Mouse (Mus musculus) forebrain, embryonic 16.5 days (tissue): ENCODE data around the gene Ppp3ca. TPM values are rescaled to one million over a fixed set of nuclear protein-coding genes. Genes with fewer than 3 reads are reported as not detected.

Experiments
- ATAC-seq: fragments of 200-750 bp; cut with Nextera tagmentation; 2 replicates; pipeline ENCODE4 v1.8.0; 2017; ENCODE audit warnings: mild to moderate bottlenecking, moderate library complexity
- H3K27ac ChIP-seq: fragments of 300-500 bp; sonication (generic); 2 replicates; pipeline ENCODE4 v1.5.1; 2014; ENCODE audit warnings: low read length, control low read depth
- H3K27me3 ChIP-seq: fragments of 300-500 bp; sonication (generic); replicated peaks from 2 replicates; pipeline ENCODE4 v1.6.1; 2014; ENCODE audit warnings: low read length; ENCODE audit not compliant: control insufficient read depth, insufficient read depth
- H3K36me3 ChIP-seq: fragments of 300-500 bp; sonication (generic); 2 replicates; pipeline ENCODE4 v1.6.1; 2014; ENCODE audit not compliant: control insufficient read depth, insufficient read depth
- H3K4me1 ChIP-seq: fragments of 300-500 bp; sonication (generic); replicated peaks from 2 replicates; pipeline ENCODE4 v1.6.1; 2014; ENCODE audit warnings: low read length; ENCODE audit not compliant: control insufficient read depth, insufficient read depth
- H3K4me2 ChIP-seq: fragments of 300-500 bp; sonication (generic); 2 replicates; pipeline ENCODE4 v1.6.1; 2014; ENCODE audit warnings: mild to moderate bottlenecking, low read length, control low read depth
- H3K4me3 ChIP-seq: fragments of 300-500 bp; sonication (generic); replicated peaks from 2 replicates; pipeline ENCODE4 v1.5.1; 2014; ENCODE audit warnings: mild to moderate bottlenecking, low read length, control low read depth
- H3K9ac ChIP-seq: fragments of 300-500 bp; sonication (generic); replicated peaks from 2 replicates; pipeline ENCODE4 v1.6.1; 2014; ENCODE audit warnings: low read depth, low read length, control low read depth
- H3K9me3 ChIP-seq: fragments of 300-500 bp; sonication (generic); 2 replicates; pipeline ENCODE4 v1.6.1; 2016; ENCODE audit warnings: low read length; ENCODE audit not compliant: control insufficient read depth
- WGBS: fragments of 180-500 bp; shearing (Covaris S2); extraction: QIAGEN DNeasy Blood & Tissue Kit; methylation state at CpG from one replicate; pipeline ENCODE4 v1.1.7; 2014; 5-methylcytosine and 5-hydroxymethylcytosine counted together
- polyA plus RNA-seq: library from polyadenylated mRNA; unstranded; fragments of >200 nt; fragmentation: Nextera tagmentation; extraction: Ambion mirVana; gene quantifications from 2 replicates; pipeline ENCODE4 v1.2.1, GENCODE M21; 2015

Ppp3ca gene
- polyA plus RNA-seq, 1 experiment from 2014 or later, result 144 TPM

- no peaks in the 10 kb centered on the region for H3K36me3 ChIP-seq
- ATAC-seq, result no peak
- H3K27me3 ChIP-seq, result no peaks in the 10 kb centered on the region
- peaks cover 35% of the 10 kb centered on the region for H3K4me1 ChIP-seq
- no peaks in the 10 kb centered on the region for H3K9me3 ChIP-seq
- no peak overlapping the region for H3K27ac ChIP-seq
- no peak overlapping the region for H3K4me2 ChIP-seq
- WGBS, result 91% methylated on average over 3 of the region's 3 CpGs
- no peak overlapping the region for H3K9ac ChIP-seq
- H3K4me3 ChIP-seq, result no peak overlapping the region
These were observed 167.7 kb downstream of the Ppp3ca start for GRCm38 (mm10) chr3:136837589-136837988.

GRCm38 (mm10) chr3:136841282-136841681 is 171.4 kb downstream of the Ppp3ca start:
- H3K9ac ChIP-seq, result no peak overlapping the region
- no peak for ATAC-seq
- WGBS, result 59% methylated on average over 3 of the region's 3 CpGs
- no peaks in the 10 kb centered on the region for H3K9me3 ChIP-seq
- no peaks in the 10 kb centered on the region for H3K27me3 ChIP-seq
- no peak overlapping the region for H3K27ac ChIP-seq
- no peaks in the 10 kb centered on the region for H3K36me3 ChIP-seq
- no peak overlapping the region for H3K4me3 ChIP-seq
- no peak overlapping the region for H3K4me2 ChIP-seq
- peaks cover 17% of the 10 kb centered on the region for H3K4me1 ChIP-seq

- no peak overlapping the region for H3K27ac ChIP-seq
- 47% methylated on average over 1 of the region's 1 CpGs for WGBS
- ATAC-seq, result peak; percentile 61; the same call in 1 of the 2 replicates
- peaks cover 11% of the 10 kb centered on the region for H3K4me1 ChIP-seq
- no peak overlapping the region for H3K4me2 ChIP-seq
- no peaks in the 10 kb centered on the region for H3K9me3 ChIP-seq
- no peak overlapping the region for H3K9ac ChIP-seq
- H3K36me3 ChIP-seq, result no peaks in the 10 kb centered on the region
- H3K4me3 ChIP-seq, result no peak overlapping the region
- no peaks in the 10 kb centered on the region for H3K27me3 ChIP-seq
These were observed 172.5 kb downstream of the Ppp3ca start for GRCm38 (mm10) chr3:136842384-136842783.

- Histone ChIP-seq H3K27ac (no peak overlapping the region), H3K4me3 (no peak overlapping the region), H3K27me3 (no peaks in the 10 kb centered on the region), H3K9me3 (no peaks in the 10 kb centered on the region), H3K36me3 (no peaks in the 10 kb centered on the region), H3K9ac (no peak overlapping the region), H3K4me2 (no peak overlapping the region), H3K4me1 (peaks cover 11% of the 10 kb centered on the region)
- peak; percentile 41 for ATAC-seq
- WGBS, result 39% methylated on average over 7 of the region's 7 CpGs
These were observed 174.0 kb downstream of the Ppp3ca start for GRCm38 (mm10) chr3:136843811-136844491.

GRCm38 (mm10) chr3:136849035-136849434 is 179.1 kb downstream of the Ppp3ca start:
- no peak overlapping the region for H3K4me3 ChIP-seq
- H3K27ac ChIP-seq, result no peak overlapping the region
- H3K4me2 ChIP-seq, result no peak overlapping the region
- WGBS, result 98% methylated on average over 1 of the region's 1 CpGs
- H3K36me3 ChIP-seq, result no peaks in the 10 kb centered on the region
- no peaks in the 10 kb centered on the region for H3K27me3 ChIP-seq
- peaks cover 2% of the 10 kb centered on the region for H3K4me1 ChIP-seq
- no peak overlapping the region for H3K9ac ChIP-seq
- H3K9me3 ChIP-seq, result no peaks in the 10 kb centered on the region
- ATAC-seq, result no peak

GRCm38 (mm10) chr3:136852921-136853320 is 183.0 kb downstream of the Ppp3ca start:
- Histone ChIP-seq H3K4me3 (no peak overlapping the region), H3K9ac (no peak overlapping the region), H3K27ac (no peak overlapping the region), H3K27me3 (no peaks in the 10 kb centered on the region), H3K9me3 (no peaks in the 10 kb centered on the region), H3K4me2 (no peak overlapping the region), H3K36me3 (no peaks in the 10 kb centered on the region), H3K4me1 (no peaks in the 10 kb centered on the region)
- no peak for ATAC-seq
- 90% methylated on average over 6 of the region's 6 CpGs for WGBS

GRCm38 (mm10) chr3:136853596-136853995 is 183.7 kb downstream of the Ppp3ca start:
- no peaks in the 10 kb centered on the region for H3K9me3 ChIP-seq
- no peaks in the 10 kb centered on the region for H3K27me3 ChIP-seq
- no peaks in the 10 kb centered on the region for H3K4me1 ChIP-seq
- WGBS, result 93% methylated on average over 4 of the region's 4 CpGs
- H3K9ac ChIP-seq, result no peak overlapping the region
- no peak overlapping the region for H3K27ac ChIP-seq
- no peaks in the 10 kb centered on the region for H3K36me3 ChIP-seq
- no peak overlapping the region for H3K4me3 ChIP-seq
- ATAC-seq, result no peak
- H3K4me2 ChIP-seq, result no peak overlapping the region

- no peak for ATAC-seq
- H3K27ac ChIP-seq, result no peak overlapping the region
- no peaks in the 10 kb centered on the region for H3K4me1 ChIP-seq
- H3K4me3 ChIP-seq, result no peak overlapping the region
- WGBS, result 91% methylated on average over 4 of the region's 4 CpGs
- no peak overlapping the region for H3K9ac ChIP-seq
- H3K27me3 ChIP-seq, result no peaks in the 10 kb centered on the region
- H3K4me2 ChIP-seq, result no peak overlapping the region
- no peaks in the 10 kb centered on the region for H3K9me3 ChIP-seq
- no peaks in the 10 kb centered on the region for H3K36me3 ChIP-seq
These were observed 186.1 kb downstream of the Ppp3ca start for GRCm38 (mm10) chr3:136855996-136856395.

- no peak overlapping the region for H3K4me3 ChIP-seq
- no peaks in the 10 kb centered on the region for H3K9me3 ChIP-seq
- H3K4me2 ChIP-seq, result no peak overlapping the region
- 83% methylated on average over 11 of the region's 11 CpGs for WGBS
- ATAC-seq, result no peak
- no peaks in the 10 kb centered on the region for H3K27me3 ChIP-seq
- H3K36me3 ChIP-seq, result no peaks in the 10 kb centered on the region
- no peaks in the 10 kb centered on the region for H3K4me1 ChIP-seq
- H3K27ac ChIP-seq, result no peak overlapping the region
- no peak overlapping the region for H3K9ac ChIP-seq
These were observed 192.3 kb downstream of the Ppp3ca start for GRCm38 (mm10) chr3:136862051-136862837.
